Mouse (Mus musculus): ENCODE measurements at regions not wholly inside any gene's neighbourhood (a gene's known extent, or its start where the extent isn't known, plus 50 kb on each side); places are given as distances from the start of the nearest gene placed in this dataset.

DNA sequence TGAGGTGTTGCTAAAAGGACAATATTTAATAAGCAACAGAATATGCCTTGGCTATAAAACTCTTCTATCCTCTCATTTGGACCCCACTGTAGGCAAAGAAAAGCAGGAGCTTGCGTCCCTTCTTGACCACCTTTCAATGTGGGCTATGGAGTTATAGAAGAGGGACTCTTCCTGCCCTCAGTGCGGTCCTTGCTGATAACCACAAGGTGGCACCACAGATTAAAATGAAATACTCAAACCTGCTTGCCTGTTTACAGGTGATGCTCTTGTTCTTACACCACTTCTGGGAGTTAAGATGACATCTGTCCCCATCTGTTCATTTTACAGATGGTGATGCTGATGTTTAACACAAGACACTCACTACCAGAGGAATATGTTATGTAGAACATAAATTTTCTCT is 291.1 kb upstream of the Pappa start:
- TF ChIP-seq CTCF (IDR thresholded peaks at IDR 0.05; ENCODE audit: extremely low read depth, insufficient read length, insufficient replicate concordance, low read depth, low read length) (no peak), POLR2A (IDR thresholded peaks at IDR 0.05; ENCODE audit: low read depth, low read length) (no peak)
